Mouse (Mus musculus) heart, adult 11 months (tissue): ENCODE data around the gene Xirp2.
"Not testable (repeated sequence)": the region's sequence is repeated elsewhere in the genome, so short reads cannot be mapped to it uniquely, and the experiment has no call there.

Experiments used
- DNase-seq: peaks from one replicate; pipeline ENCODE4 v3.0.0; 2022

The Xirp2 gene

DNA sequence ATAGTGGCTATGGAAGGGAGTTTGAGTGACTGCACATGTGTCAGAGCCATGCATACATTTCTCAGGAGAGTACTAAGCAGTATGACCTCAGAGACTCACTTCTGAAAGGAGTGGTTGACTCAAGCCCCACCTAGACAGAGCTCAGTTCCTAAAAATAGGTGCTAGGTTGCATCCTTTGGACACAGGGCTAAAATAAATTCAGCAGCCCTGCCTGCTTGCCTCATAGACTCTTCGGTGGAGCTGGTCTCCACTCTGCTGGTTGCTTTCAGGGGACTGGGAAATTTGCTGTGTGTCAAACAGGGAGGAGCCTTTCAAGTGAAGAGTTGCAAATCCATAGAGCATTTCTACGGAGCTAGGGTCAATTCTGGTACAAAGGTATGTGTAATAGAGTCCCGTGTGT lies at the start of gene Xirp2:
TSS of gene Xirp2 (plus strand) at position 223 of the 400 bp plus-strand sequence.
- peak; percentile 96 for DNase-seq

DNA sequence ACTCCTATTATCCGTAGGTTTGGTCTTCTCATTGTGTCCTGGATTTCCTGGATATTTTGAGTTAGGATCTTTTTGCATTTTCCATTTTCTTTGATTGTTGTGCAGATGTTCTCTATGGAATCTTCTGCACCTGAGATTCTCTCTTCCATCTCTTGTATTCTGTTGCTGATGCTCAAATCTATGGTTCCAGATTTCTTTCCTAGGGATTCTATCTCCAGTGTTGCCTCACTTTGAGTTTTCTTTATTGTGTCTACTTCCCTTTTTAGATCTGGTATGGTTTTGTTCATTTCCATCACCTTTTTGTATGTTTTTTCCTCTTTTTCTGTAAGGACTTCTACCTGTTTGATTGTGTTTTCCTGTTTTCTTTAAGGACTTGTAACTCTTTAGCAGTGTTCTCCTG lies 32.4 kb upstream of the Xirp2 start, which contains the start of gene Gm21830:
TSS of gene Gm21830 (plus strand) at position 301 of the 400 bp plus-strand sequence.
- DNase-seq: not testable (repeated sequence)

DNA sequence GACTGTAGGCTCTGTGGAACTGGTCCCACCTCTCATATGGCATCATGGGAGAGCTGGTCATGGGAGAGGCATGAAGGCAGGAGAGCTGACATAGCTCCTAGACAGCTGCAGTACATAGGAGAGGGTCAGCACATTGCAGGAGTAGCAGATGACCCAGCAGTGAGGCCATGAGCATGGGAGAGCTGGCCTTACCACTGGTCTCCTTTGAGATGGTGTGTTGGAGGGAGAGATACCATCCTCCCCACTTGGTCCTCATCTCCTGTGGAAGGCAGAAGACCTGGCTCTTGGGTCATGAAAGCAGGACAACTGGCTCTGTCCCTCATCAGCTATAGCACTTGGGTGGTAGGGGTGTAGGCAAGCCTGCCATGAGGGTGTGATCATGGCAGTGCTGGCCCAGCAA lies 24.9 kb upstream of the Xirp2 start:
- peak; percentile 64 for DNase-seq

DNA sequence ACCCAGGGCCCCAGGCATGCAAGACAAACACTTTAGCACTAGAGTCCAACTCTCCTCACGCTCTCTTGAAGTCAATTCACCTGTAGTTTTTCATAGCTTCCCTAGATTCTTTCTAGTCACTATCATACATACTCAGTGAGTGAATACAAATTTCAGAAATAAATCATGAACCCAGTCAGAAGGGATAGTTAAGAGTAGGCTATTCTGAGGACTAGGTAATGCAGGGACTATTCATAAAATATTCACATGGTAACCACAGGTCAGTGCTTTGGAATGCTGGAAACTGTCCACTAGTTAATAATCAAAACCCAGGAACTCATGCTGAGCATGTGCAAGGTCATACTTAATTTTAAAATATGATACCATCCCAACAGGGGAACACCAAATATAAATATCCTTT lies 23.0 kb upstream of the Xirp2 start:
- DNase-seq: no peak

DNA sequence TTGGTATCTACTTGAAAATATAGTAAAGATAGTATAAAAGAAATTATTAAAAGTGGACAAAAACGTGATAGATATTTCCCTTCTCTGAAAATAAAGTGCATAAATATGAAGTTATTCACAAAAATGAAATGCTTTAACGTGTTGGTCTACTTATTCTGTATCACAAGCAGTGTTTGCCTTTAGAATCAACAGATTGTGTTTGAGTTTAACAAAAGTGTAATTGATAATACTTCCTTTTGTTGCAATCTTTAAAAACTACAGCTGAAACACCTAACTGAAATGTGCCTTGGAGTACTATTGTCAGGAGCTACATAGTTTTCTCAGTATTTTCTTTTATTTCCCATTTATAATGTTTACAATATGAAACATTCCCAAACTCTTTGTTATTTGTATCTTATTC lies 12.7 kb upstream of the Xirp2 start, which contains the start of gene Gm26727:
TSS of gene Gm26727 (minus strand) at position 101 of the 400 bp plus-strand sequence.
- no peak for DNase-seq

DNA sequence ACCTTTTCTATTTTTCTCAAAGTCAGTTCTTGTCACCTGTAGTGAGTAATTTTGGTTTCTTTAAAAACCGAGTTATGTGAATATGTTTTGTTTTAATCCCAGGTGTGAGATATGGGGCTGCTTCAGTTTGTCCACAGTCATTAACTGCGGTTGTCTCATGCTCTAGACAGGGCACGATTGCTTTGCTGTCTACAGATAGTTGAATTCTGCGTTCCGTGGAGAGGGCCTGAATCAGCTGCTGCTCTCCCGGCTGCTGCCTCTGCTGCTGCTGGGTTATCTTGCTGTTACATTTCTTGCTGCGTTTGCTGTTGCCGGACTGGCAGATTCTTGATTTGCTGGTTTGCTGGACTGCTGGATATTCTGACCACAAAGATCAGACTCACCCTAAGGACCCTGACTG lies 7.5 kb upstream of the Xirp2 start:
- DNase-seq: no peak

DNA sequence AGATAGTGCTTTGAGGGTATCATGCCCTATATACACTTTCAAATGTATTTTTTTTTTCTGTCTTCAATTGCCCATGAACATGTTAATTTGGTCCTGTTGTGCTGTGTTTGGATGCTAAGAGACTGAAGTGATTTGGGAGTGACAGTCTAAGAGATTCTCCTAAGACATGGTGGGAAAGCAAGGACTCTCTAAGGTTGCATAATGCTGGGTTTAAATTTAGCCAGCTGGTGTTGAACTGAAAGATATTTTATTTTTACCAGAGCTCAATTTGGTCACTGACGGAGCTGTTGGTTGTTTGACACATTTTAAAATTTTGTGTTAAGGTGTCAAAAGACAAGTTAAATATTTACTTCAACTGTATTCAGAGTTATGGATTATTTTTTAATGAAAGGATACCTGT lies 970 bp downstream of the Xirp2 start:
- DNase-seq: no peak

DNA sequence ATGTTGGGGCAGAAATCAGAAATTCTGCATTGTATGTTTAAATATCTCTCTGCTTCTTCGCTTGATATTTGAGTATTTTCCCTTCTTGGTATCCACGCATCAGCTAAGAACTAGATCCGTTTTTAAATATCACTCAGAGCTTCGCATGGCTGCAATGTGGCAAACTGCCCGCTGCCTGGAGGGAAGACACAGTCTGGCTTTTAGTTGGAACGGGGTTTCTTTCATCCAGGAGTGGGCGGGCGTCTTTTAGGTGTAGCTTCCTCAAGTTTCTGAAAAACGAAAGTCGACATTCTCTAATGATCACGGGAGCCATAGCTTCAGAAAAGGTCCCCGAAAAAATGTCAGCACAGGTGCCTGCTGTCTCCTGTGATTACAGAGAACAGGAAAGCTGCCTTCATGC lies 1.4 kb downstream of the Xirp2 start:
- DNase-seq: peak; percentile 78

DNA sequence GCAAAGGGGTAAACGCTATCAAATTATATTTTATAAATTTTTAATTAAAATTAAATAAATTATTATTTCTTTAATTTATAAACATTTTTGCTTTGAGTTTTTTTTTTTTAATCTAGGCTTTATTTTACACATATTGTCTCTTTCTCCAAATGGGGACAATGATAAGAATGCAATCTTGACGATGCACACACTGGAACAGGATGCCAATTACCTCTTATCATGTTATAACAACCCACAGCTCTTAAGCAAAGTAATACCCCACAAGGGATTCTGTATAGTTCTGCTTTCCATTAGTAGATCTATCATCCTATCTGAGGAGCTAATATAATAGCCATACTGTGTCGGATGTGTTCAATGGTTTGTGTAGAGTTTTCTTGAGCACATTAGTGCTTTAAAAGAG lies 15.1 kb downstream of the Xirp2 start:
- no peak for DNase-seq

DNA sequence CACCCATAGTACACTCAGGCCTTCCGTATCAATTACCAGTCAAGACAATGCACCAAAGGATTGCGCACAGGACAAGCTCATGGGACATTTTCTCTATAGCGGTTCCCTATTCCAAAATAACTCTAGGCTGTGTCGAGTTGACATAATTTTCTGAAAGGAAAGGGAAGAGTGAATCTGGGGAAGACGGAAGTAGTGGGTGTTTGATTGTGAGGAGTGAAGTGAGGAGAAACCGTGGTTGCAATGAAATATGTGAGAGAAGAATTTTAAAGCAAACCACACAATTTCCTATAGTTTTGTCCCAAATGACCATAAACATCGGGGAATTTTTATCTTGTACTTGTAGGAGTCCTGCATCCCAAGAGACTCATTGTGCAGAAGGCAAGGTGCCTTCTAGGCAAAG lies 21.2 kb downstream of the Xirp2 start:
- no peak for DNase-seq

DNA sequence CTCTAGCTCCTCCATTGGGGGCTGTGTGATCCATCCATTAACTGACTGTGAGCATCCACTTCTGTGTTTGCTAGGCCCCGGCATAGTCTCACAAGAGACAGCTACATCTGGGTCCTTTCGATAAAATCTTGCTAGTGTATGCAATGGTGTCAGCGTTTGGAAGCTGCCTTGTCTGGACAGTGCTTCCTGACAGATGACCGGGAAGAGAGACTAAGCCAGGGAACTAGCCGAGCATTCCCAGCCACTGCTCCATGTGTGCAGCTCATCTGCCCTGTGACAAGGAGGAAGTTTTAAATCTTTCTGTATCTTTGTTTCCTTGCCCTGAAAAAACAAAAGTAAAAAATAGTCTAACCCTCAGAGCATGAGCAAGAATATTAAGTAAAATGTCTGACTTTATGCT lies 24.2 kb downstream of the Xirp2 start:
- DNase-seq: not testable (repeated sequence)

DNA sequence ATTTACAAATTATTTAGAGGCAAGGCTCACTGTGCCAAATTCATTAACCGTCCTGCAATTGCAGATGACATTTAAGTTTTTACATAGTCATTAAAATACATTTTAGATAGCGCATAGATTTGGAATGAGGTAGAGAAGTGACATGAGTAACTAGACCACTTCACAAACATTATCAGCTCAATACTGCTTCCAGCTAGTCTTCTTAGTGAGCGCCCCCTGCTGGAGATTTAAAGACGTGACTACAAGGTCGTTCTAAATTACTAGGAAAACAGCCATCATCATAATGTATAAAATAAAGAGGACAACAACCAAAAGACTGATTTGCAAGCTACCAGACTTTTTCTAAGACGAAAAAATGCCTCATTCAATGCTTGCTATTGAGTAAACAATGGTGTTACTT lies 32.0 kb downstream of the Xirp2 start:
- no peak for DNase-seq

DNA sequence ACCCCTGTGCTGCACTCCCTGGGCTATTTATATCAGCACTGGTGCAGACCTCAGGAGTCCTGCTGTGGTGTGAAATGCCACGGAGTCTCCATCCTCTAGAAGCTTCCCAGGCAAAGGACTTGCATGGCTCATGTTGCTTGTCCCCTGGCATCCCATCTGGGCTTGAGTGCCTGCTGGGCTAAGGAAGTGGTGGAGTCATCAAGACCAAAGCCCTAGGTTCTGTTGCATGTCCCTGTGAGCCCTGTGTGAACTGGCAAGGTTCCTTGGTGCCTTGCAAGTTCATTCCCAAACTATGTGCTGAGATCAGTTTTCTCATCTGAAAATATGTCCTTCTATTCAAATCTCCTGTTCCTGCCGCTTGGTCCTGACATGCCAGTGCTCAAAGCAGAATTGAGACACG lies 35.2 kb downstream of the Xirp2 start:
- peak; percentile 90 for DNase-seq

DNA sequence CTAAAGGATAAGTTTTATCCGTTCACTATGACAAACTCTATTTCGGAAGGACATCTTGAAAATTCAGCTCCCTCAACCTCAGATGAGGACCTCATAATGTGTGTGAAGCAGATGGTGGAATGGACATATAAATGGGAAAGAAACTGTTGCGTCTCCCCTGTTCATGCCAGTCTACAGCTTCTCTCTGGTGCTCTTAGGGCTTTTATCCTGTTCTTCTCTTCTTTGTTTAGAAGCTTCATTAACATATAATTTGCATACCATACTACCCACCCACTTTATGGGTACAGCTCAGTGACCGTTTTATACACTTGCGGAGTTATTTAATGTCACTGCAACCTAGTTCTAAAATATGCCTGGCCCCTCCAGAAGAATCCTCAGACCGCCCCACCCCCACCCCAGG lies 40.9 kb downstream of the Xirp2 start:
- DNase-seq: no peak

DNA sequence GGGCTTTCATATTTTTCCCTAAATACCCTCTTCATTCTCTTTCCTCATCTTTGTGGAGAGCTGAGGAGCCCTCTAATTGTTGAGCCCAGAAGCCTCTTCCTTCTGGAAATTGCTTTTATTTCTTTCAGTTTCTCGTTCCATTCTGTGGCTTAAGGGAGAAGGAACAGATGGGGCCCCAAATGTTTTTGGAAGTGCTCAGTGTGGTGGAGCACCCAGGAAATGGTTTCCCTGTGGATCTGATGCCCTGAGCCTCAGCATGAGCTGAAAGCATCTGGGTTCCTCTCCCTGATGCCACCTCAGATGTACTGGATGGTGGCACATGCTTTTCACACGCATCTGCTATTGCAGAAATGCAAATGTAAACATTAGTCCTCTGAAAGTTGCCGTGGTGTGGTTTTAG lies 41.4 kb downstream of the Xirp2 start:
- no peak for DNase-seq

DNA sequence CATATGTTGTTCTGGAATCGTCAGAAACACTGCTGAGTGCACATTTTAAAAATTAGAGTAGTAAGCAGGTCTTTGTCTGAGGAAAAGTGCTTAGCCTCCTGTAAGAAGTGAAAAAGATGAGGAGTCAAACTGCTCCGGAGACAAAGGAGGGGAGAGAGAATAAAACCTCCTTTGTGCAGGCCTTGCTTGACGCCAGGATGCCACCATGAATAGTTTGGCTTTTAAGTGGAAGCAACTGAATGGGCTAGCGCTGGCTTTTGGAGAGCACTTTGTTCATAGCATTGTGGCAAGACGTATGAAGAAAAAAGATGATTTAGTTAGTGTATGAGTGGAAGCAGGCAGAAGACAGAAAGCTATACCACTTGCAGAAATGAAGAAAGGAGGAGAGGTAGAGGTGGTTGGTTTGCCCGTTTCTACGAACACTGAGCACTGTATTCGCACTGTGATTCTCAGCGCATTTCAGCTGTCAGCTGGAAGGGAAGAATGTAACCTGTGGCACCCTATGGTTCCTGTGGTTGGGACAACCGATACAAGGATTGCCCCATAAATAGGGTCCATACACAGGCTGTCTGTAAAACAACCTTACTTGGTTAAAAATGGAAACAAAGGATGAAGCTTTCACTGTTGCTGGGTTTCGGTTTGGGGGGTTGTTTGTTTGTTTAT lies 42.8 kb downstream of the Xirp2 start:
- DNase-seq: no peak

DNA sequence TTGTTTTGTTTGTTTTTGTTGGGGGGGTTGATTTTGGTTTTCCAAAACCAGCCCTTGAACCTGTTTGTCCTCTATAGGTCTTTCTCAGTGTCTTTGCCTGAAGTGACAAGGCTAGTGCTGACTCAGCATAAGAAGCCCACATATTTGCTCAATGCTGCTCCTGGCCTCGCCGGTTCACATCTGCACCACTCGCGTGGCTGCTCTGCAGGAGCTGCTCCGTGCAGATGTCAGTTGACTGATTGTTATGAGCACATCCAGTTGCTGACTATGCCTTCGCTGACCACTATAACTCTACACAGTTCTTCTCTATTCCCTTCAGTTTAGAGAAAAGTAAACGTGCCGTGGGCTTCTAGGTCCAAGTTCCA lies 43.3 kb downstream of the Xirp2 start:
- DNase-seq: no peak

DNA sequence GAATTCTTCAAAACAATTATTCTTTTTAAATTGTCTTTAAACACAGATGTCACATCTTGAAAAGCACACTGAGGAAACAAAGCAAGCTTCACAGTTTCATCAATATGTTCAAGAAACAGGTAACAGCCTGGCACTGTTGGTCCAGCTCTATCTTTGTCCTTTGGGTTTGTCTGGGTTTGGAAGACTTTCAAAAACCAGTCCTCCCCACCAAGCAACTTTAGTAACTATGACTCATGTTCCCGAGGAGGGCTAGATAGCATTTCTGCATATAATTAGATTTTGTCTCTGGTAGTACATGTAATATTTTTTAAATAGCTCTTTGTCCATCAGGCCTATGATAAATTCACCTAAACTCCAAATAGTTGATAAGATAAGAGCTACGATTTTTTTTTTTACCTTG lies 59.7 kb downstream of the Xirp2 start:
- DNase-seq: no peak

DNA sequence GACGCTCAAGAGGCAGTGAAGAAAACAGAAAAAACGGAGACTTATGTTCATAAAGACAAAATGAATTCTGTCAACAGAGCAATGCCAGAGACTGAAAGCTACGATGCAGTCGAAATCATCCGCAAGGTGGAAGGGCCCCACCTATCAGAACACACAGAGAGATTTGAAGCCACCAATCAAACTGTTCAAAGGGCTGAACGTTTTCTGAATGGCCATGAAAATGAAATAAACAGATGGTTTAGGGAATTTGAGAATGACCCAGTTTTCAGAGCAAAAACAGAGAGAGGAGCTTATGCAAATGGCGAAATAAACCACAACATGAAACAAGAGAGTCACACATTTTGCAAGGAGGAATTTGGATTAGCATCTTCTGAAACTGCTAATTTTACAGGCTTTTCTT lies 70.6 kb downstream of the Xirp2 start:
- no peak for DNase-seq

DNA sequence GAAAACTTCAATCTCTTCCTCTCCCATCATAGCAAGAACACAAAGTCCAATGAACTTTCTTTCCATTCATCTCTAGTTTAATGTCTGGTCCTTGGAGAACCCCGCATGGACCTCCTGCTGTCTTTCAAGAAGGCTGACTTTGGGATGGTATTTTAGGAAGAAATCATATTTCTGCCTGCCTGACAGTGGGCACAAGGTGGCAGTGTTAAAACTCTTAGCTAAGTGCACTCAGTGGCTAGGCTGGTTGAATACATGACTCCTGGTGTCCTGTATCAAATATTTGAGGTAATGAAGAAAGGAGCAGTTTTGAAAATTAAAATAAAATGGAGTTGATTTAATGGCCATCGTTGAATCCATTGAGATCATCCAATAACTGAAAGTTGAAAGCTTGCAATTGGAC lies 89.5 kb downstream of the Xirp2 start:
- peak; percentile 4 for DNase-seq

DNA sequence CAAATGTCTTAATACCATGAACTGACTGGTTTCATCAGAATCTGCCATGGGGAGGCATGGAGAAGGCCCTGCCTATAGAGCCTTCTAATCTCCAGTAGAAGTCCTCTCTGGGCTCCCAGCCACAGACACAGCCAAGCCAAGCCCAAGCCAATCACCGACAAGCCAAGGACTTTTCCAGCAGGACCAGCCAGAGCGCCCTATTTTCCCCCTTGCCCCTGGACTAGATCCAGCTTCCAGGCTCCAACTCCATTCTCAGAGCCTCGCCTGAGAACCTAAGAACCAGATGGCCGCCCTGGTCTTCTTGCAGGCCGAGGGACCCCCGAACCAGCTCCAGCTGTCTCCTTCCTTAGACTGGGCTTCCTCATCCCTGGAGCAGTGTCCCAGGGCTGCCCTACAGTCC lies 93.6 kb downstream of the Xirp2 start:
- DNase-seq: peak; percentile 54

DNA sequence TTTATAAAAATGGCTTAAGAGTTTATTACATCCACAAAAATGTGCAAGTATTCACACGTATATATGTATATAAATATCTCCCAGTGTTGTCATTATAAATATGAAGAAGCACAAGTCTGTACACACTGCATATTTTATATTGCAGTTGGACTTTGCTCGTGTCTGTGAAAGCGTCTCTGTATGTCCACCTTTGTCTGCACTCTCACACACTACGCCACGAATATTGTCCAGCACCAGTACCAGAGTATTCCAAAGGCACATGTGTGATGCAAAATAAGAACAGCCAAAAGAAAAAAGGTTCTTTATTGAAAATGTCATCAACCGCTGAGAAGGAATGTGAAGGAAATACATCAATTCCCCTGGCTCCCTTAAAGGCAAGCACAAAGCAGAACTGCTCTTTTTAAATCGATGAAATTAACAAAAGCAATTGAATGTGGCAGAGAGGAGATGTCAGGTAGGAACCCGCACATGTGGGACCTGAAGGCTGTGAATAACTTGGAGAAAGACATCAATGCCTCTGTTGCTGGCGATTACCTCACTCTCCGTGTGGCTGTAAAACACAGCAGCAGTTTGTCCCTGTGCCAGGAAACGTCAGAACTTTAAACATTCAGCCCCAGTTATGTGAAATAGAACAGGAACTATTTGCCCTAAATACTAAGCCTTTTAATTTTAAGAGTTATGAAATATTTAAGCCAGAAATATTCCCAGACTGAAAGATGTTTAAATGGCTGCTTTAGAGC lies 96.3 kb downstream of the Xirp2 start:
- peak; percentile 12 for DNase-seq

DNA sequence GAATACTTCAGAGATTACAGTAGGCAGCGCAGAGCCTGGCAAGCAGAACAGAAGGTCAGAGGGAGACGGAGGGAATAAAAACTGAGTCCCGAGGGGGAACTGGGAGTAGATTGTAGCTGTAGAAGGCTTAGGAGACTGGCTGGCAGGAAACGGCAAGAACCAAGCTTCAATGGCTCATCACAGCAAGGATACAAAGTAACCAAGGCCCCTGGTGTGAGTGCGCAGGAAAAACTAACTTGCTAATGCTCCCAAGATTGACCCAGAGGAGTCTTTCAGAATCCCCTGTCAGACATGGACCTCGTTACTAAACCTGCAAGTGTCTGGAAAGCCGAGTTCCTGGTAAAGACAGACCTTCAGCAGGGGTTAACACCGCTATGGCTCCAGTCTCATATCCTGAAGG lies 98.6 kb downstream of the Xirp2 start:
- DNase-seq: peak; percentile 71

DNA sequence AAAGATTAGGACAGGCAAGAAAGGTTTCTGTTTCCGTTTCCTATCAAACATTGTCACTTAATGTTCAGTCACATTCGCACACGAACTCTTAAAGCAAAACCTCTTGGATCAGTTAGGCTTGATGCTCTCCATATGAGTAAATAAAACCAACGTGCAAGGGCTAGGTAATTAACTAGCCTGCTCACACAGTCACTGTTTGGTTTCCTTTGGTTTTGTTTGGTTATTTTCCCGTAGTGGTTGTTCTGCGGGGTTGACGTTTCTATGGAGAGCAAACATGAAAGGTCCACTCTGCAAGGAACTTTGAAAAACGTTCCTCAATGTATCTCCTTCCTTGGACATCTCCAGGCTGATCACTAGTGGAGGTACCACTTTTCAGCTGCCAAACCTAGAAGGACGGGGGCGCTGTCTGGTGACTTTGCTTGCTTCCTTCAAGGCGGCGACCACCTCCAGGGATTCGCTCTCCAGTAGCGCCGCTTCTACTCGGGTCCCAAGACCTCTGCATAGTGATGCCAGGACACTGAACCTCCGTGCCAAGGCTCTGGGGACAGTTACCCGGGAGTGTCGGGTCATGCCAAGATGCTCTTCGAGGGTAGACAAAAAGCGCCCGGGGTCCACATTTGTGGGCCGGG lies 119.2 kb downstream of the Xirp2 start:
- DNase-seq: peak; percentile 51
